Mouse (Mus musculus) G1E (cell line): ENCODE data around the gene Fdx1l.

ENCODE experiments used
- CTCF ChIP-seq: IDR thresholded peaks from 2 replicates; pipeline ENCODE4 v1.5.1; 2012; ENCODE audit warnings: low read depth, low read length, inconsistent platforms, mixed read lengths
- GATA1 ChIP-seq: IDR thresholded peaks from 2 replicates; pipeline ENCODE4 v1.6.1; 2012; ENCODE audit warnings: borderline replicate concordance, low read length, inconsistent platforms, mixed read lengths
- POLR2AphosphoS5 ChIP-seq: IDR thresholded peaks from 2 replicates; pipeline ENCODE4 v1.6.1; 2012; ENCODE audit warnings: low read depth, low read length, inconsistent platforms; ENCODE audit not compliant: insufficient replicate concordance
- TAL1 ChIP-seq: conservative IDR thresholded peaks from 2 replicates; pipeline ENCODE4 v1.6.1; 2012; ENCODE audit warnings: low read depth, low read length, inconsistent platforms, mixed read lengths

DNA sequence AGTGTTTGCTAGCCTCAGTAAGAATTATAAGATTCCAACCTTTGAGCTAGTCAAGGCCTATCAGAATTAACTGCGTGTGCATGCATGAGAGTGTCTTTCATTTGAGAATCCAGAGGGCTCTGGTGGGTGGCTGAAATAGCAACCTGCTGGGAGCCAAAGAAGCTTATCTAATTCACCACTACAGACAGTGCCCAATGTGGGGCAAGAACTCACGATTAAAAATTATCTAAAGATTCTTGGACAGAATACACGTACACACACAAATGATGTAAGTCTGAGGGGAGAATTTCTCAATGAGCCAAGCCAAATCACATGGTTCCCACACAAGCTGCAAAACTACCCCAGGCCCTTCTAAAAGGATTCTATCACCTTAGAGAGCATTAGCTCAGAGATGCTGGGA is 9.9 kb upstream of the Fdx1l start:
- TF ChIP-seq CTCF, result no peak
- no peak for TF ChIP-seq TAL1
- no peak for TF ChIP-seq GATA1
- no peak for TF ChIP-seq POLR2AphosphoS5
